Mouse (Mus musculus) midbrain, embryonic 15.5 days (tissue): ENCODE measurements around the gene Tcf25. TPM values are rescaled to one million over a fixed set of nuclear protein-coding genes. Genes with fewer than 3 reads are reported as not detected.

Experiments
- ATAC-seq: fragments of 200-750 bp; cut with Nextera tagmentation; replicated peaks from 2 replicates; pipeline ENCODE4 v1.8.0; 2017; ENCODE audit warnings: moderate TSS enrichment
- H3K27ac ChIP-seq: fragments of 300-500 bp; sonication (generic); 2 replicates; pipeline ENCODE4 v1.5.1; 2015; ENCODE audit warnings: mild to moderate bottlenecking, inconsistent platforms
- H3K27me3 ChIP-seq: fragments of 300-500 bp; sonication (generic); replicated peaks from 2 replicates; pipeline ENCODE4 v1.6.1; 2015; ENCODE audit warnings: inconsistent platforms
- H3K36me3 ChIP-seq: fragments of 300-500 bp; sonication (generic); replicated peaks from 2 replicates; pipeline ENCODE4 v1.6.1; 2015; ENCODE audit warnings: inconsistent platforms
- H3K4me1 ChIP-seq: fragments of 300-500 bp; sonication (generic); 2 replicates; pipeline ENCODE4 v1.6.1; 2015; ENCODE audit warnings: inconsistent platforms
- H3K4me2 ChIP-seq: fragments of 300-500 bp; sonication (generic); 2 replicates; pipeline ENCODE4 v1.6.1; 2015; ENCODE audit warnings: inconsistent platforms, mild to moderate bottlenecking, moderate library complexity
- H3K4me3 ChIP-seq: fragments of 300-500 bp; sonication (generic); 2 replicates; pipeline ENCODE4 v1.5.1; 2015; ENCODE audit warnings: mild to moderate bottlenecking, inconsistent platforms
- H3K9ac ChIP-seq: fragments of 300-500 bp; sonication (generic); 2 replicates; pipeline ENCODE4 v1.6.1; 2015; ENCODE audit warnings: mild to moderate bottlenecking, inconsistent platforms
- H3K9me3 ChIP-seq: fragments of 300-500 bp; sonication (generic); 2 replicates; pipeline ENCODE4 v1.6.1; 2016; ENCODE audit warnings: inconsistent platforms
- WGBS: fragments of 180-500 bp; shearing (Covaris S2); methylation state at CpG from one replicate; pipeline ENCODE4 v1.1.7; 2015; ENCODE audit warnings: mixed read lengths; 5-methylcytosine and 5-hydroxymethylcytosine counted together
- polyA plus RNA-seq: library from polyadenylated mRNA; unstranded; fragments of >200 nt; fragmentation: Nextera tagmentation; extraction: Ambion mirVana; gene quantifications from 2 replicates; pipeline ENCODE4 v1.2.1, GENCODE M21; 2015

Gene Tcf25
- polyA plus RNA-seq, 1 experiment from 2014 or later, result 324 TPM

DNA sequence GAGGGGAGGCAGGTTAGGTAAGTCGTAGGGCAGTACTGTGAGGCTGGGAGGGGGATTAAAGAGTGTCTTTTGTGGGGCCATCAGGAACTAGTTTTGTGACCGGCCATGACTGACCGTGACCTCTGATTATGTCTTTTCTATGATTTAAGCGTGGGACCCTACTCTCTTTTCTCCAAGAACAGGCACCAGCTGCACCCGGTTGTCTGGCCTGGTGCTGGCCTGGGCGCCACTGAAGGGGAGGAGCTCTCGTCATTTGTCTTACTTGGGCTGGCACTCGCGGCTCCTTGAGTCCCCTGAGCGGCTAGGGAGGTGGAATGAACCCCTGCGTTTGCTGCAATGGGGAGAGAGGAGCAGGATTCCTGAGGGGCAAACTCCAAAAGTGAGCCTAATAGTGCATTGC, 20.3 kb upstream of the Tcf25 start:
- Histone ChIP-seq H3K4me3 (no peak overlapping the region), H3K9ac (no peak overlapping the region), H3K36me3 (0 out of 2 replicates have a peak, but pooled peaks cover 10% of the 10 kb centered on the region), H3K4me2 (no peak overlapping the region), H3K9me3 (no peaks in the 10 kb centered on the region), H3K27ac (no peak overlapping the region), H3K4me1 (0 out of 2 replicates have a peak, but pooled peaks cover 4% of the 10 kb centered on the region), H3K27me3 (no peaks in the 10 kb centered on the region)
- WGBS, result 26% methylated on average over 11 of the region's 11 CpGs
- no peak for ATAC-seq

DNA sequence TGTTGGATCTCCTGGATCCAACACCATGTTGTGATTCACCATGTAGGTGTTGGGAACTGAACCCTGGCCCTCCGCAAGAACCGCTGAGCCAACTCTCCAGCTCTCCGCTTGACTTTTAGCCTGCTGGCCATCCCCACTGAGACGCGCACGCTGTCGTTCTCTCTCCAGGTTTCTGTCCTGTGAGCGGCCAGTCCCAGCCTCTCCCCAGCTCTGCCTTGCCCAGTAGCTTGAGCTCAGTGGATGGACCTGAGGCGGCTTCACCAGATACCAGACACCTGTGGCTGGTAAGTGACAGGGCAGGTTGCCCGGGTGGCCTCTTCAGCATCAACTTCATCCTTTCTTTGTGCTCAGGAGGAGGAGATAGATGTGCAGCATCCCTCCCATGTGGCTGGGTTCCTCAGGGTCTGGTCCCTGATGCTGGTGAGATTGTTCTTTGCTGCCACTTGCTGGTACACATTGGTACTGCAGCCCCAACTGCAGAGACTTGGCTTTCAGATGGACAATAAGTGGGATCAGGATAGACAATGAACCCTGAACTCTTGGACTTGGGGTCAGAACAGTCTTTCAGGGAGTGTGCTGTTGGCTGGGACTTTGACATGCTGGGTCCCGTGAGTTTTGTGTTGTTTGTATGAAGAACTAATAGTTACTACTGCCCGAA, 12.3 kb upstream of the Tcf25 start:
- Histone ChIP-seq H3K4me2 (no peak overlapping the region), H3K27me3 (no peaks in the 10 kb centered on the region), H3K9ac (no peak overlapping the region), H3K4me1 (0 out of 2 replicates have a peak, but pooled peaks cover 3% of the 10 kb centered on the region), H3K27ac (peak overlapping the region; percentile 62), H3K9me3 (no peaks in the 10 kb centered on the region), H3K4me3 (no peak overlapping the region), H3K36me3 (peaks cover 45% of the 10 kb centered on the region)
- 47% methylated on average over 12 of the region's 12 CpGs for WGBS
- ATAC-seq, result peak; percentile 67; the same call in 1 of the 2 replicates

GRCm38 (mm10) chr8:123374239-123374578, 656 bp downstream of the Tcf25 start:
- Histone ChIP-seq H3K27ac (peak overlapping the region; percentile 94), H3K27me3 (no peaks in the 10 kb centered on the region), H3K36me3 (peaks cover 7% of the 10 kb centered on the region; the same call in 1 of the 2 replicates), H3K4me2 (peak overlapping the region; percentile 76), H3K4me3 (peak overlapping the region; percentile 73), H3K9ac (peak overlapping the region; percentile 66), H3K9me3 (no peaks in the 10 kb centered on the region), H3K4me1 (peaks cover 32% of the 10 kb centered on the region)
- WGBS, result under 1% methylated on average over 20 of the region's 20 CpGs
- ATAC-seq, result peak; percentile 78

- 78% methylated on average over 10 of the region's 10 CpGs for WGBS
- Histone ChIP-seq H3K27me3 (no peaks in the 10 kb centered on the region), H3K4me3 (no peak overlapping the region), H3K9me3 (no peaks in the 10 kb centered on the region), H3K9ac (no peak overlapping the region), H3K27ac (0 out of 2 replicates have a peak overlapping the region, but pooled peaks have one; percentile 18), H3K4me2 (no peak overlapping the region), H3K4me1 (peaks cover 32% of the 10 kb centered on the region), H3K36me3 (peaks cover 4% of the 10 kb centered on the region)
- ATAC-seq, result no peak
Observed at GRCm38 (mm10) chr8:123375701-123376100, 2.1 kb downstream of the Tcf25 start.

DNA sequence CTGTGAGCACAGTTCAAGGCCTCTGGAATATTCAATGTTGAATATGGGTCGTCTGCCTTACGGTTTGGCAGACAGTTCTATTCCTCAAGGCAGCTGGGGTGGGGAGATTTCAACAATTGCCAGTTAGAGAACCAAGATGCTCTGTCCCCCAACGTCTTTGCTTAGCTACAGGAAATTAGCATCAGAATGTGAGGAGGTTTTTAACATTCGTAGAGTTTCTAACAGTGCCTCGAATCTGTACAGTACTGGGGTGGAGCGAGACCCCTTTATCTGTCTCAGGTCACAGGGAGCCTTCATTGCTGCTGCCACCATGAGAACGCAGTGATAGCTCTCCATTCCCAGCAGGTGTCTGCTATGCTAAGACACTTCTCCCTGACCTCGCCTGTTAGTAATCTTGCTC, 2.6 kb downstream of the Tcf25 start:
- WGBS, result 52% methylated on average over 8 of the region's 8 CpGs
- no peak overlapping the region for H3K27ac ChIP-seq
- no peak overlapping the region for H3K4me2 ChIP-seq
- no peak overlapping the region for H3K4me3 ChIP-seq
- no peaks in the 10 kb centered on the region for H3K27me3 ChIP-seq
- peaks cover 32% of the 10 kb centered on the region for H3K4me1 ChIP-seq
- H3K36me3 ChIP-seq, result peaks cover 4% of the 10 kb centered on the region
- no peak for ATAC-seq
- no peaks in the 10 kb centered on the region for H3K9me3 ChIP-seq
- H3K9ac ChIP-seq, result no peak overlapping the region

DNA sequence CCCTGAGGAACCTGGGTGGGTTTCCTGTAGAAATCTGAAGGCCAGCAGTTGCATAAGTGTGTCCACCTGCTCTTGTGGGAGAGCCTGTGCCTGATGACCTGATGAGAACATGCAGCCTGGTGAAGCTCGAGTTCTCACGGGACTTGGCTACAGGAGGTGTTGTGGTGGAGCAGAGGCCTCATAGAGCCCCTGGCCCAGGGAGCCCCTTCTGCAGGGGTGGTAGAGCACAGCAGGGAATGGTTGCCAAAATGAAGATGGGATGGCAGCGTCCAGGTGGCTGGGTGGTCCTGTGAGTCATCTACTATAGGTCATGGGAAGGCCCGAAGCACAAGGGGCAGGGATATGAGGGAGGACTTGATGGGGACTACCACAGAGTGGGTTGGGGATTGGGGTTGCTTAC, 8.2 kb downstream of the Tcf25 start:
- no peak for ATAC-seq
- 100% methylated on average over 4 of the region's 4 CpGs for WGBS
- no peaks in the 10 kb centered on the region for H3K27me3 ChIP-seq
- peaks cover 37% of the 10 kb centered on the region for H3K36me3 ChIP-seq
- H3K9ac ChIP-seq, result no peak overlapping the region
- H3K27ac ChIP-seq, result no peak overlapping the region
- H3K4me1 ChIP-seq, result peaks cover under 1% of the 10 kb centered on the region; the same call in 1 of the 2 replicates
- H3K4me2 ChIP-seq, result no peak overlapping the region
- H3K9me3 ChIP-seq, result no peaks in the 10 kb centered on the region
- H3K4me3 ChIP-seq, result no peak overlapping the region

DNA sequence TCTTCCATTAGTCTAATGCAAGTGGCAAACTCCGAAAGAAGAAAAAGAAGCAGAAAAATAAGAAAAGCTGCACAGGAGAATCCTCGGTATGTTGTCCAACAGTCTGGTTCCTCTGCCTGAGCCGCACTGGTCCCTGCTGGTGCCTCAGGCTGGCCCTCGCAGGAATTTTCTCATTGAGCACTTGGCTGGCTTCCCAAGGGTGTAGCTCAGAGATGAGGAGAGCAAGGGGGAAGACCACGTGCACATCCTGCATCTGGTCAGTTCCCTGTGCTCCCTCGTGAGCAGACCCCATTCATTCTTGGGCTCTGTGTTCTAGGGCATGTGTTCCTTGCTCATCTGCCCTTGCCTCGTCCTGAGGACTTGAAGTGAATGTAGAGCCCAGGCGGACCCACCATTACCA, 9.0 kb downstream of the Tcf25 start:
- Histone ChIP-seq H3K4me3 (no peak overlapping the region), H3K36me3 (peaks cover 37% of the 10 kb centered on the region), H3K9me3 (no peaks in the 10 kb centered on the region), H3K27ac (no peak overlapping the region), H3K9ac (no peak overlapping the region), H3K4me2 (no peak overlapping the region), H3K4me1 (no peaks in the 10 kb centered on the region), H3K27me3 (no peaks in the 10 kb centered on the region)
- 91% methylated on average over 8 of the region's 8 CpGs for WGBS
- ATAC-seq, result no peak

GRCm38 (mm10) chr8:123384883-123385540, 11.5 kb downstream of the Tcf25 start:
- H3K4me2 ChIP-seq, result no peak overlapping the region
- H3K4me3 ChIP-seq, result no peak overlapping the region
- 69% methylated on average over 9 of the region's 9 CpGs for WGBS
- no peak overlapping the region for H3K27ac ChIP-seq
- no peaks in the 10 kb centered on the region for H3K4me1 ChIP-seq
- no peaks in the 10 kb centered on the region for H3K9me3 ChIP-seq
- H3K27me3 ChIP-seq, result no peaks in the 10 kb centered on the region
- peaks cover 51% of the 10 kb centered on the region for H3K36me3 ChIP-seq
- no peak overlapping the region for H3K9ac ChIP-seq
- ATAC-seq, result no peak

DNA sequence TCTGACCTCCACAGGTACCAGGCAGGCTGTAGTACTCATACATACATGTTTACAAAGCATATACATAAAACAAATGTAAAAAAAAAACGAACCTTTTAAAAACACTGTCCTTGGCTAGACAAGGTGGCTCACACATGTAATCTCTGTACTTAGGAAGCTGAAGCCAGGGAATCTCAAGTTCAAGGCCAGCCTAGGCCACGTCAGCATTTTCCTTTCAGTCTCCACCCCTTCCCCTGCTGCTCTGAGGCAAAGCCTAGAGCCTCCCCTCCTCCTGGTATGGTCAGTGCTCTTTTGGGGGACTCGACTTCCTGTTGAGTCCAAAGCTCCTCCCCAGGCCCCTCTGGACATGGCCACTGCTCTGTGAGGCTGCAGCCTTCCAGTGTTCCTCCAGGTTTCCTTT, 13.5 kb downstream of the Tcf25 start:
- Histone ChIP-seq H3K36me3 (peaks cover 67% of the 10 kb centered on the region), H3K4me1 (no peaks in the 10 kb centered on the region), H3K27me3 (no peaks in the 10 kb centered on the region), H3K9ac (no peak overlapping the region), H3K4me3 (no peak overlapping the region), H3K27ac (no peak overlapping the region), H3K4me2 (no peak overlapping the region), H3K9me3 (no peaks in the 10 kb centered on the region)
- WGBS, result 74% methylated on average over 3 of the region's 3 CpGs
- no peak for ATAC-seq

DNA sequence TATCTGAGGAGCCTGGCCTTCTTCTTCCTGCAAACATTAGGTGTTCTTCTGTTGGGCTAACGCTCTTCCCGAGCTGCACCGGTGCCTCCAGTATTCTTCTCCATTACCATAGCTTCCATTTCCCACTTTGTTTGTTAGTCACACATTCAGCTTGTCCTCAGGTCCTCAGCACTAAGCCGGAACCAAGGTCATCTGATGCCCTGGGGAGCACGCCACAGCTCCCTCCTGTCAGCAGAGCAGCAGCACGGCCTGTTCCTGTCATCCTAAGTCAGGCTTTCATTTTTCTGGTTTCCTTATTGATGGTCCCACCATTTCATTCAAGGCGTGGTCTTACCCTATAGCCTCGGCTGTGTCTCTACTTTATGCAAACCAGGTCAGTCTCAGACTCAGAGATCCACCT, 14.2 kb downstream of the Tcf25 start:
- Histone ChIP-seq H3K4me1 (no peaks in the 10 kb centered on the region), H3K4me3 (no peak overlapping the region), H3K9me3 (no peaks in the 10 kb centered on the region), H3K4me2 (no peak overlapping the region), H3K9ac (no peak overlapping the region), H3K36me3 (peaks cover 68% of the 10 kb centered on the region), H3K27ac (no peak overlapping the region), H3K27me3 (no peaks in the 10 kb centered on the region)
- no peak for ATAC-seq
- 93% methylated on average over 8 of the region's 8 CpGs for WGBS

DNA sequence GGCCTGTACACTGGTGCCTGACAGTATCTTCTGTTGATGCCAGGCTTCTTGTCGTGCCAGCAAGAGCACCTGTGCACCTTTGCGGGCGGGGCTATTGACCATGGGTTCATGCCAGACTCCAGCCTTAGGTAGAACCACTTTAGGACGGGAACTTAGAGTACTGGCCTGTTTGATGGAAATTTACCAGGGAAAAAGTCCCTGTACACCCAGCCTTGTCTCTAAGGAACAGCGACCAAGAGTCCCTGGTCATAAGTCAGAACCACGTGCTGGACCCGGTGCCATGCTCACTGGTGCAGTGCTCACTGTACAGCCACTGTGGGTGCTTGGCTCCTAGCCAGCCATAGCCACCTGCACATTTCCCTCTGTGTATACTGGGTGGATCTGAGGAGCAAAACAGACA, 15.5 kb downstream of the Tcf25 start:
- H3K9ac ChIP-seq, result no peak overlapping the region
- 94% methylated on average over 7 of the region's 7 CpGs for WGBS
- H3K4me1 ChIP-seq, result no peaks in the 10 kb centered on the region
- no peak for ATAC-seq
- H3K4me2 ChIP-seq, result no peak overlapping the region
- H3K4me3 ChIP-seq, result no peak overlapping the region
- no peaks in the 10 kb centered on the region for H3K9me3 ChIP-seq
- H3K27ac ChIP-seq, result no peak overlapping the region
- no peaks in the 10 kb centered on the region for H3K27me3 ChIP-seq
- peaks cover 68% of the 10 kb centered on the region for H3K36me3 ChIP-seq

GRCm38 (mm10) chr8:123398308-123398707, 24.8 kb downstream of the Tcf25 start:
- Histone ChIP-seq H3K4me2 (no peak overlapping the region), H3K4me3 (no peak overlapping the region), H3K36me3 (peaks cover 87% of the 10 kb centered on the region), H3K27me3 (no peaks in the 10 kb centered on the region), H3K4me1 (no peaks in the 10 kb centered on the region), H3K9me3 (no peaks in the 10 kb centered on the region), H3K27ac (no peak overlapping the region), H3K9ac (no peak overlapping the region)
- ATAC-seq, result no peak
- 95% methylated on average over 13 of the region's 13 CpGs for WGBS

DNA sequence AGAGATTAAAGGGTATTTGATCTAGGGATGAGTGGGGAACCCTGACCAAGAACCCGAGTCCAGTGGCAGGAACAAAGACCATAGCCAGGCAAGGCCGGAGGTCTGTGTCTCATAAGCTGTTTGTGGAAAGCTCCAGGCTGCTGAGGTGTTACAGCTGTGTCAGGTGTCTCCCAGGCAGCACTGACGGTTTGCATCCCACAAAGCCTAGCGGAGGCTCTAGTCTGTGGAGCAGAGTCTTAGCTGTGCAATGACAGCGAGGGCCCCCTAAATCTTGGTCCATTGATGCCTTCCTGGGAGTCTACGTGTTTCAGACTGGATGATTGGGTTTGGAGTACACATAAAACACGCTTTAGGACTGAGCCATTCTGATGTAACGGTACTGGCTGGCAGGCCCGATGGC, 28.4 kb downstream of the Tcf25 start:
- no peaks in the 10 kb centered on the region for H3K27me3 ChIP-seq
- H3K9me3 ChIP-seq, result no peaks in the 10 kb centered on the region
- no peak overlapping the region for H3K4me3 ChIP-seq
- no peak for ATAC-seq
- 91% methylated on average over 9 of the region's 9 CpGs for WGBS
- peaks cover 6% of the 10 kb centered on the region; the same call in 1 of the 2 replicates for H3K4me1 ChIP-seq
- peaks cover 55% of the 10 kb centered on the region for H3K36me3 ChIP-seq
- H3K27ac ChIP-seq, result no peak overlapping the region
- no peak overlapping the region for H3K4me2 ChIP-seq
- H3K9ac ChIP-seq, result no peak overlapping the region
